Mouse (Mus musculus) liver, adult (tissue): ENCODE results near the gene Pcyt1a.

Experiments
- GATA4 ChIP-seq: IDR thresholded peaks from 2 replicates; pipeline ENCODE4 v1.6.1; 2014; ENCODE audit warnings: mild to moderate bottlenecking, low read length; ENCODE audit not compliant: insufficient replicate concordance

Gene Pcyt1a

GRCm38 (mm10) chr16:32454646-32455045, 23.9 kb downstream of the Pcyt1a start:
- no peak for TF ChIP-seq GATA4

- no peak for TF ChIP-seq GATA4
Measured at GRCm38 (mm10) chr16:32456086-32456485, 25.4 kb downstream of the Pcyt1a start.

- no peak for TF ChIP-seq GATA4
Measured at GRCm38 (mm10) chr16:32456761-32457160, 26.0 kb downstream of the Pcyt1a start.

GRCm38 (mm10) chr16:32457589-32458386, 27.1 kb downstream of the Pcyt1a start:
- no peak for TF ChIP-seq GATA4

GRCm38 (mm10) chr16:32460518-32460917, 29.8 kb downstream of the Pcyt1a start:
- TF ChIP-seq GATA4: no peak

- no peak for TF ChIP-seq GATA4
Measured at GRCm38 (mm10) chr16:32461713-32462112, 31.0 kb downstream of the Pcyt1a start.

GRCm38 (mm10) chr16:32462950-32463349, 32.2 kb downstream of the Pcyt1a start:
- TF ChIP-seq GATA4: no peak

GRCm38 (mm10) chr16:32463426-32463825, 32.7 kb downstream of the Pcyt1a start:
- no peak for TF ChIP-seq GATA4

- no peak for TF ChIP-seq GATA4
Measured at GRCm38 (mm10) chr16:32464908-32465307, 34.2 kb downstream of the Pcyt1a start.

- no peak for TF ChIP-seq GATA4
Measured at GRCm38 (mm10) chr16:32468488-32468887, 37.8 kb downstream of the Pcyt1a start.

GRCm38 (mm10) chr16:32469404-32470105, 38.8 kb downstream of the Pcyt1a start:
- no peak for TF ChIP-seq GATA4

GRCm38 (mm10) chr16:32472276-32473015, 41.7 kb downstream of the Pcyt1a start:
- TF ChIP-seq GATA4: no peak

GRCm38 (mm10) chr16:32477315-32477714, 46.6 kb downstream of the Pcyt1a start:
- TF ChIP-seq GATA4: no peak

GRCm38 (mm10) chr16:32479415-32479814, 48.7 kb downstream of the Pcyt1a start:
- no peak for TF ChIP-seq GATA4

- no peak for TF ChIP-seq GATA4
Measured at GRCm38 (mm10) chr16:32484431-32484871, 53.7 kb downstream of the Pcyt1a start.

GRCm38 (mm10) chr16:32485209-32485608, 54.5 kb downstream of the Pcyt1a start:
- TF ChIP-seq GATA4: no peak
